Mouse (Mus musculus): Measurements from ENCODE around the gene Tppp3.

DNA sequence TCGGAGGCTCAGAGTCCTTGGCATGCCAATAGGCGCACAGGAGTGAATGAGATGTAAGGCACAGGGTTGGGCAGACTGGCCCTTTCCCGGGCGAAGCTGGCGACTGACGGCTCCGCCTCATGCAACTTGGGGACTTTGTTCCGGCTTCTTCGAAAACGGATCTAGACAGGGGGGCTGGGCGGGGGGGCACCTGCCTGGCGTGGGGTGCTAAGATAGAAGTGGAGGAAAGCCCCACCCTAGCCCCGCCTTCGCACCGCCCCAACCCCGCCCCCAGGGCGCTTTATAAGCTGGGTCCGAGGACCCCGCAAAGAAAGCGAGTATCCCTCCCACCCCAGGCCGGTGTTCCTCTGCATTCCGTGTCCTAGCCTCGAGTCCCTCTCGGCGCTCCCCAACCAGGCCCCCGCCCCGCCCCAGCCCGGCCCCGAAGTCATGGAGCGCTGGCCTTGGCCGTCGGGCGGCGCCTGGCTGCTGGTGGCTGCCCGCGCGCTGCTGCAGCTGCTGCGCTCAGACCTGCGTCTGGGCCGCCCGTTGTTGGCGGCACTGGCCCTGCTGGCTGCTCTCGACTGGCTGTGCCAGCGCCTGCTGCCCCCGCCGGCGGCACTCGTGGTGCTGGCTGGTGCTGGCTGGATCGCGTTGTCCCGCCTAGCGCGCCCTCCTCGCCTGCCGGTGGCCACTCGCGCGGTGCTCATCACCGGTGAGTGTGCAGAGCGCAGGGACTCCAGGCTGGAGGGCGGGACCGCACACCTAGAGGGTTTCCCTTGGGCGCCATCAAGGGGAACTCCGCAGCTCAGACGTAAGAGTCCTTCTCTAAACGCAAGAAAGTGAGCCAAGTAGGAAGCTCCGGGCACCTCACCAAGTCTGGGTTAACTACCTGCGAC, 47.3 kb upstream of the Tppp3 start, which contains the start of gene Hsd11b2:
- TF ChIP-seq EP300 (IDR thresholded peaks at IDR 0.05; ENCODE audit: low read depth) (no peak), CTCF (IDR thresholded peaks at IDR 0.05; ENCODE audit: low read depth) (0 out of 2 replicates have a peak, but pooled peaks have one; percentile 11)

Data from liver, embryonic 14.5 days (tissue).